Mouse (Mus musculus): ENCODE measurements around the gene Fbxo30. TPM values are rescaled to one million over a fixed set of nuclear protein-coding genes. Genes with fewer than 3 reads are reported as not detected.
"Not testable (repeated sequence)": the region's sequence is repeated elsewhere in the genome, so short reads cannot be mapped to it uniquely, and the experiment has no call there.

The Fbxo30 gene
- 42.1 and 43.8 TPM in 2 replicates for polyA plus RNA-seq (2016; fragmentation: Nextera tagmentation; extraction: Ambion mirVana)

DNA sequence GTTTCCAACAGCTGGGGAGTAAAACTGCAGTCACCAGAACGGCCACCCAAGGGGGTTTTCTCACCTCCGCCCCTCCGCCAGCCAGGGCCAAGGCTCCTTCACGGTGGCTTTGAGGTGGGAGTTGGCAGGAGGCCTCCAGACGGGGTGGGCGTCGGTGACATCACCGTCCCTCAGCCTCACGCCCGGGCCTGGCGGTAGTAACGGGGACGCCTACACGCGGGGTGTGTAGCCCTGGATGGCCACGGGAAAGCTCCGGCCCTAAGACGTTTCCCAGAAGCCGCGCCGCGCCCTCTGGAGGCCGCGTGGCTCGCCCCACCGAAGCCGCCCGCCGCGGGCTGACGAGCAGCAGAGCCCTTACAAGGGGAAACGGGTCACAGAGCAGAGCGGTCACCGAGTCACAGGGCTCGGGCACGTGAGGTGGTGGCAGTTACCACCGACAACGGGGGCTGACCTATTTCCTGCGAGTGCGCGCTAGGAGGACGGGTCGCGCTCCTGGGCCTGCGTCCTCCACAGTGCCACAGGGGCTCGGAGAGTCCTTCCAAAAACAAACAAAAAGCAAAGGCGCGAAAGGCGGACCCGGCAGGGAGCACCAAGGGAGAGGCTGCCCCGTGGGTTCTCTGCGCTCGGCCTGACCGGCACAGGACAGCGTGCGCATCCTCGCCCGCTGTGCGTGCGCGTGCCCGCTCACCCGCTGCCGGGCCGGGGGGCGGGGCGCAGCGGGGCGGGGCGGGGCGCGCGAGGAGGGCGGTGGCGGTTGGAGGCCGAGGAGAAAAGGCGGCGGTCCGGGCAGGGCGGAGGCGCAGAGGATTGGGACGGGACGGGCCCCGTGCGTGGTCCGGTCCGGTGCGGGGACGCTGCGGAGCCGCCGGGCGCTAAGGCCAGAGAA lies at the start of gene Fbxo30:
TSS of gene Fbxo30 (plus strand) at position 753 of the 886 bp plus-strand sequence.
- peak within 1 kb of the TSS; percentile 97 for H3K27ac ChIP-seq
- H3K4me2 ChIP-seq (replicated peaks) = peak within 1 kb of the TSS; percentile 86
- under 1% methylated on average over 80 of the region's 93 CpGs for WGBS
- H3K4me3 ChIP-seq = peak within 1 kb of the TSS; percentile 96
- no peaks in the 10 kb centered on the region for H3K27me3 ChIP-seq
- H3K4me1 ChIP-seq = peaks cover 4% of the 10 kb centered on the region; the same call in 1 of the 2 replicates
- H3K9me3 ChIP-seq (replicated peaks) = no peaks in the 10 kb centered on the region
- no peaks in the 10 kb centered on the region for H3K36me3 ChIP-seq
- H3K9ac ChIP-seq = peak within 1 kb of the TSS; percentile 93
- ATAC-seq (ENCODE audit: low FRiP score) = peak; percentile 94

DNA sequence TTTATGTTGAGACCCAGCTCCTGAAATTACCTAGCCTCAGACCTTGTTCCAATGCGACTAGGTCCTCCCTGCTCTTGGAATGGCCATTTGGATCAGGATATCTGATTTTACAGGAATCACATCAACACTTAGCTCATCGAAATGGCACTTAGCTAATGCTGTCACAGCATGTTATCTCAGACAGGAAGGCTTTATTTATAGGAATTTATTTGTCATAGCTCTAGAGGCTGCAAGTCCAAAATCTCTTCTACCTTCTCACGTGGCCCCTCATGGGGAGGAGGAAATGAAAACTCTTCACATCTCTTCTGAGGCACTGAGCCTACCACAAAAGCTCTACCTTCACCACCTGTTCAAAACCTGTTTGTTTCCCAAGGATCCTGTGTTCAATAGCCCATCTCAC lies 47.9 kb upstream of the Fbxo30 start:
- H3K27ac ChIP-seq = no peak overlapping the region
- no peaks in the 10 kb centered on the region for H3K9me3 ChIP-seq (replicated peaks)
- WGBS = 78% methylated on average over 3 of the region's 3 CpGs
- H3K4me2 ChIP-seq (replicated peaks) = no peak overlapping the region
- H3K4me3 ChIP-seq = no peak overlapping the region
- H3K27me3 ChIP-seq = no peaks in the 10 kb centered on the region
- no peaks in the 10 kb centered on the region for H3K36me3 ChIP-seq
- no peak for ATAC-seq (ENCODE audit: low FRiP score)
- no peak overlapping the region for H3K9ac ChIP-seq
- H3K4me1 ChIP-seq = no peaks in the 10 kb centered on the region

DNA sequence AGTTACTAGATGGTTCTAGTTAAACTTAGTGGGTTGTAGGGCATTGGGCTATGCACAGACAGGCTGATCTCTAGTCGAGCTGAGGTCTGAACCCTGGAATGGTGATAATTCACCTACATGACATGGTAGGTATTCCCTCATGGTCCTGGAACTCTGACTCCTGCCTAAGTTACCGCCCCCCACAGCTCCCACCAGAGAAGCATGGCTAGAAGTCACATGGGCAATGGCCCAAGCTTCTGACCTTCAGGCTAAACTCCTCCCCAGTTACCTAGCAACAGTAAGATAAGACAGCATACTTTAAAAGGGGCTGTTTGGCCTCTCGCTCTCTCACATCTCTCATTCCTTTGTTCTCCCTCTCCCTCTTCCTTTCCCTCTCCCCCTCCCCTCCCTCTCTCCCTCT lies 38.1 kb upstream of the Fbxo30 start:
- ATAC-seq (ENCODE audit: low FRiP score); H3K4me1 ChIP-seq; H3K9me3 ChIP-seq (replicated peaks); H3K27ac ChIP-seq; H3K27me3 ChIP-seq; H3K9ac ChIP-seq; H3K4me3 ChIP-seq; H3K4me2 ChIP-seq (replicated peaks); H3K36me3 ChIP-seq: not testable (repeated sequence)
- 55% methylated on average over 3 of the region's 3 CpGs for WGBS

DNA sequence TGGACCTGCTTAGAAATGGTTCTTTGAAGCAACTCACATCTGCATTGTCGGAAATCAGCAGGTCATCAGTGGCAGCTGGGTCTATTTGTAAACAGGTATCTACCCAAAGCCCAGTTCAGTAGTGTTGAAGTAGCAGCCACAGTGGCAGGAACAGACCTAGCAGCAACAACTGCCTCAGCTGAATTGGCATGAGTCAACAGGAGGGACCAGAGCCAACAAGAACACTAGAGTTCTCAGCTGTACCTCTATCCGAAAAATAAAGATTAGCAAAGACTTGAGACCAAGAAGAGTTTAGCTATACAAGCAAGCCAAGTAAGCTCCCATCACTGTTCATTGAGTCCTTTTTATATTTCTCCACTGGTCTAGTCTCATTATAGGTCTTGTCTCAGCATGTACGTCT lies 32.9 kb upstream of the Fbxo30 start:
- no peak overlapping the region for H3K27ac ChIP-seq
- no peak overlapping the region for H3K9ac ChIP-seq
- no peaks in the 10 kb centered on the region for H3K9me3 ChIP-seq (replicated peaks)
- H3K4me2 ChIP-seq (replicated peaks) = no peak overlapping the region
- H3K27me3 ChIP-seq = no peaks in the 10 kb centered on the region
- 92% methylated on average over 3 of the region's 3 CpGs for WGBS
- no peak for ATAC-seq (ENCODE audit: low FRiP score)
- no peak overlapping the region for H3K4me3 ChIP-seq
- no peaks in the 10 kb centered on the region for H3K4me1 ChIP-seq
- H3K36me3 ChIP-seq = no peaks in the 10 kb centered on the region

GRCm38 (mm10) chr10:11250247-11250997 lies 30.7 kb upstream of the Fbxo30 start:
- H3K36me3 ChIP-seq = no peaks in the 10 kb centered on the region
- H3K27me3 ChIP-seq = no peaks in the 10 kb centered on the region
- no peak overlapping the region for H3K9ac ChIP-seq
- no peak overlapping the region for H3K4me3 ChIP-seq
- no peak for ATAC-seq (ENCODE audit: low FRiP score)
- H3K27ac ChIP-seq = no peak overlapping the region
- no peaks in the 10 kb centered on the region for H3K9me3 ChIP-seq (replicated peaks)
- 45% methylated on average over 2 of the region's 2 CpGs for WGBS
- H3K4me1 ChIP-seq = no peaks in the 10 kb centered on the region
- H3K4me2 ChIP-seq (replicated peaks) = no peak overlapping the region

DNA sequence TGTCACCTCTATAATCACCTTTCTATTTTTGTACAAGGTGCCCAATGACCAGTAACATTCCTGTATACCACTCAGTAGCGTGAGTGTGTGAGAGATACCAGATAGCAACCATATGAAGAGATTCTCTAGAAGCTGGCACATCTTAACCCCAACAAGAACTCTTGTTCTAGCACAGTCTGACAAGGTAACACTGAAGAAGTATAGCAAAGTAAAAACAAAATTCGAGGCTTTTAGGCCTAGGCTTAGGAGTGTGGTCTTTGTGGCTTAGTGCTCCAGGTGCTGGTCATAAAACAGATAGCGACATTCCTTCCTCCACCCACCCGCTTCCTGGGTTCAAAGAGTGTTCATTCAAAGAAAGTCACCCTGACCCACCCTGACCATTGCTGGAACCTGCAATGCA lies 27.5 kb upstream of the Fbxo30 start:
- H3K4me1 ChIP-seq; H3K36me3 ChIP-seq; H3K9me3 ChIP-seq (replicated peaks); H3K4me2 ChIP-seq (replicated peaks); H3K27me3 ChIP-seq; H3K9ac ChIP-seq; H3K27ac ChIP-seq; ATAC-seq (ENCODE audit: low FRiP score); H3K4me3 ChIP-seq: not testable (repeated sequence)
- WGBS = 91% methylated on average over 4 of the region's 4 CpGs

GRCm38 (mm10) chr10:11260119-11260518 lies 21.0 kb upstream of the Fbxo30 start:
- Histone ChIP-seq H3K27me3 (no peaks in the 10 kb centered on the region), H3K4me2 (replicated peaks) (no peak overlapping the region), H3K4me3 (no peak overlapping the region), H3K36me3 (no peaks in the 10 kb centered on the region), H3K4me1 (no peaks in the 10 kb centered on the region), H3K9ac (no peak overlapping the region), H3K9me3 (replicated peaks) (no peaks in the 10 kb centered on the region), H3K27ac (no peak overlapping the region)
- ATAC-seq (ENCODE audit: low FRiP score) = no peak

DNA sequence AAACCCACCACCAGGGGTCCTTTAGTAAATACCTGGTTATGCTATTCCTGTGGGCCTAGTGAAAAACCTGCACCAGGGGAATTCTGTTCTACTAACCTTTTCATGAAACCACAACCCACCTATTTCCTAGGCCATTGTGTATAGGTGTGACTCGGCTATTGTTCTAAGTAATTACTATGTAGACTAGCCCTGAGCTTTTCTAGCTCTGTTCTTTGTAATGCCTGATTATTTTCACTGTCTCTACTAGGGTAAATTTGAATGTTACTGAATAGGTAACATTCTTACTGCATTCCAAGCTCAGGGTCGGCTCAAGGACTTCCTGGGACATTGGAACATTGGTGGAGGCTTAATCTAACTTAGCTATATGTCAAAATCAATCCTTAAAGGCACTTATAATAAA lies 18.8 kb upstream of the Fbxo30 start:
- not testable (repeated sequence) for H3K4me1 ChIP-seq; H3K27me3 ChIP-seq; H3K27ac ChIP-seq; H3K9me3 ChIP-seq (replicated peaks); H3K4me2 ChIP-seq (replicated peaks); H3K9ac ChIP-seq; ATAC-seq (ENCODE audit: low FRiP score); H3K4me3 ChIP-seq; H3K36me3 ChIP-seq
- WGBS = 92% methylated on average over 2 of the region's 2 CpGs

DNA sequence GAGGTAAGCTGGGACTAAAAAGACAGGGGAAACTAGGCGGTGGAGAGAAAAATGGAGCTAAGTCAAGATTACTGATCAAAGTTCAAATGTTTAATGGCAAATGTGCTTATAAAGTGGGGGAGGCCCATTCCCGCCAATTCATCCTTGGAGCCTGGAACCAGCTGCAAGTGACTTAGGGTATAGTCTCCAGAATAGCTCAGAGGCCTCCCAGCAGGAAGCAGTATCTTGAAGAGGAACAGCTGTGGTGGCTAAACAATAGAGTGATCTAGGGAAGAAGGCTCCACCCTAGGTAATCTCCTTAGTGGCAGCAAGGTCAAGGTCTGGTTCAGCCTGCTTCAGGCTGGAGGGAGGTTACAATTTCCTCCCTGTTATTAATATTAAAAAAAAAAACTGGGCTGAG lies 17.3 kb upstream of the Fbxo30 start:
- H3K4me1 ChIP-seq; H3K27me3 ChIP-seq; H3K27ac ChIP-seq; ATAC-seq (ENCODE audit: low FRiP score); H3K9ac ChIP-seq; H3K4me2 ChIP-seq (replicated peaks); H3K9me3 ChIP-seq (replicated peaks); H3K4me3 ChIP-seq; H3K36me3 ChIP-seq: not testable (repeated sequence)
- WGBS = 89% methylated on average over 2 of the region's 2 CpGs

GRCm38 (mm10) chr10:11269165-11269564 lies 12.0 kb upstream of the Fbxo30 start:
- no peak overlapping the region for H3K4me3 ChIP-seq
- no peak for ATAC-seq (ENCODE audit: low FRiP score)
- no peaks in the 10 kb centered on the region for H3K27me3 ChIP-seq
- no peak overlapping the region for H3K9ac ChIP-seq
- H3K9me3 ChIP-seq (replicated peaks) = no peaks in the 10 kb centered on the region
- H3K4me2 ChIP-seq (replicated peaks) = no peak overlapping the region
- no peak overlapping the region for H3K27ac ChIP-seq
- no peaks in the 10 kb centered on the region for H3K4me1 ChIP-seq
- no peaks in the 10 kb centered on the region for H3K36me3 ChIP-seq

DNA sequence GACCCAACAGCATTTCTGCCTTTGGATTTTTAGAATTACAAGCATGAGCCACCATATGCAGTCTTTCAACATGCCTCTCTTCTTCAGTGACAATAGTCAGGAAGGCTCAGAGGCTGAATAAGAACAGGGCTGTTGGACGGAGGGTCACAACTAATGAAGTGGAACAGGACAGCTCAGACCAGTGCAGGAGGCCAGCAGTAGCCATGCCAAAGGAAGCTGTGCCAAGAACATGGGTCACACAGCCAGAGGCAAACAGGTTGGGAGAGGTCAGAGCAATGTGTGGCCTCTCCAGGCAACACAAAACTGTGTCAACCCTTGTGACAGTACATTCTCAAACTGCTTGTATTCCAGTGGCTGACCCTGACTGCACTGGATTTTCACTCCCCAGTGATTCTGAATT lies 6.7 kb upstream of the Fbxo30 start:
- Histone ChIP-seq H3K4me1 (no peaks in the 10 kb centered on the region), H3K4me2 (replicated peaks) (no peak overlapping the region), H3K27me3 (no peaks in the 10 kb centered on the region), H3K4me3 (no peak overlapping the region), H3K27ac (no peak overlapping the region), H3K9me3 (replicated peaks) (no peaks in the 10 kb centered on the region), H3K9ac (no peak overlapping the region), H3K36me3 (no peaks in the 10 kb centered on the region)
- ATAC-seq (ENCODE audit: low FRiP score) = no peak
- WGBS = 33% methylated on average over 1 of the region's 1 CpGs

- ATAC-seq (ENCODE audit: low FRiP score) = no peak; the same call in 1 of the 2 replicates
- Histone ChIP-seq H3K4me1 (peaks cover 4% of the 10 kb centered on the region; the same call in 1 of the 2 replicates), H3K27ac (peak overlapping the region; percentile 97), H3K4me2 (replicated peaks) (peak overlapping the region; percentile 86), H3K9ac (peak overlapping the region; percentile 93), H3K9me3 (replicated peaks) (no peaks in the 10 kb centered on the region), H3K36me3 (no peaks in the 10 kb centered on the region), H3K27me3 (no peaks in the 10 kb centered on the region), H3K4me3 (peak overlapping the region; percentile 96)
- 5% methylated on average over 6 of the region's 6 CpGs for WGBS
These were observed 924 bp upstream of the Fbxo30 start for GRCm38 (mm10) chr10:11280235-11280577.

All from hindbrain, embryonic 12.5 days (tissue).